Mouse (Mus musculus) hindbrain, embryonic 11.5 days (tissue): ENCODE results near the gene Hs2st1. TPM values are rescaled to one million over a fixed set of nuclear protein-coding genes. Genes with fewer than 3 reads are reported as not detected.

ENCODE experiments used
- ATAC-seq: fragments of 200-750 bp; cut with Nextera tagmentation; 2 replicates; pipeline ENCODE4 v1.8.0; 2017; ENCODE audit warnings: mild to moderate bottlenecking, moderate TSS enrichment, moderate library complexity; ENCODE audit not compliant: low FRiP score
- DNase-seq: peaks from one replicate; pipeline ENCODE4 v3.0.0-alpha.2; 2015; ENCODE audit warnings: low spot score
- H3K27ac ChIP-seq: fragments of 300-500 bp; sonication (generic); 2 replicates; pipeline ENCODE4 v1.5.1; 2014; ENCODE audit warnings: mild to moderate bottlenecking, low read depth, low read length
- H3K27me3 ChIP-seq: fragments of 300-500 bp; sonication (generic); 2 replicates; pipeline ENCODE4 v1.6.1; 2014; ENCODE audit warnings: mild to moderate bottlenecking, low read length, moderate library complexity, mixed read lengths; ENCODE audit not compliant: control insufficient read depth, insufficient read depth
- H3K36me3 ChIP-seq: fragments of 300-500 bp; sonication (generic); 2 replicates; pipeline ENCODE4 v1.6.1; 2014; ENCODE audit warnings: mild to moderate bottlenecking, low read length, moderate library complexity, mixed read lengths; ENCODE audit not compliant: control insufficient read depth, insufficient read depth
- H3K4me1 ChIP-seq: fragments of 300-500 bp; sonication (generic); replicated peaks from 2 replicates; pipeline ENCODE4 v1.6.1; 2014; ENCODE audit warnings: low read length, mixed read lengths; ENCODE audit not compliant: control insufficient read depth, insufficient read depth
- H3K4me2 ChIP-seq: fragments of 300-500 bp; sonication (generic); replicated peaks from 2 replicates; pipeline ENCODE4 v1.6.1; 2014; ENCODE audit warnings: mild to moderate bottlenecking, low read depth, low read length
- H3K4me3 ChIP-seq: fragments of 300-500 bp; sonication (generic); 2 replicates; pipeline ENCODE4 v1.5.1; 2014; ENCODE audit warnings: low read depth, low read length
- H3K9ac ChIP-seq: fragments of 300-500 bp; sonication (generic); 2 replicates; pipeline ENCODE4 v1.6.1; 2014; ENCODE audit warnings: low read depth, low read length
- H3K9me3 ChIP-seq: fragments of 300-500 bp; sonication (generic); 2 replicates; pipeline ENCODE4 v1.6.1; 2016; ENCODE audit warnings: low read length; ENCODE audit not compliant: control insufficient read depth
- WGBS: fragments of 180-500 bp; shearing (Covaris S2); extraction: QIAGEN DNeasy Blood & Tissue Kit; methylation state at CpG from one replicate; pipeline ENCODE4 v1.1.7; 2014; 5-methylcytosine and 5-hydroxymethylcytosine counted together
- polyA plus RNA-seq: library from polyadenylated mRNA; unstranded; fragments of >200 nt; fragmentation: Nextera tagmentation; extraction: Ambion mirVana; gene quantifications from 2 replicates; pipeline ENCODE4 v1.2.1, GENCODE M21; 2014

Hs2st1 gene
- polyA plus RNA-seq, 1 experiment from 2014 or later, result 16.3 TPM

GRCm38 (mm10) chr3:144436076-144436475 lies 133.9 kb downstream of the Hs2st1 start:
- no peak overlapping the region for H3K9ac ChIP-seq
- H3K36me3 ChIP-seq, result no peaks in the 10 kb centered on the region
- 91% methylated on average over 3 of the region's 3 CpGs for WGBS
- ATAC-seq, result no peak
- no peak overlapping the region for H3K4me2 ChIP-seq
- H3K9me3 ChIP-seq, result no peaks in the 10 kb centered on the region
- no peaks in the 10 kb centered on the region for H3K4me1 ChIP-seq
- H3K4me3 ChIP-seq, result no peak overlapping the region
- no peak for DNase-seq
- no peaks in the 10 kb centered on the region for H3K27me3 ChIP-seq
- no peak overlapping the region for H3K27ac ChIP-seq

- no peaks in the 10 kb centered on the region for H3K27me3 ChIP-seq
- no peaks in the 10 kb centered on the region for H3K9me3 ChIP-seq
- DNase-seq, result no peak
- no peaks in the 10 kb centered on the region for H3K4me1 ChIP-seq
- no peak for ATAC-seq
- H3K9ac ChIP-seq, result no peak overlapping the region
- no peak overlapping the region for H3K27ac ChIP-seq
- no peaks in the 10 kb centered on the region for H3K36me3 ChIP-seq
- no peak overlapping the region for H3K4me3 ChIP-seq
- no peak overlapping the region for H3K4me2 ChIP-seq
- WGBS, result 95% methylated on average over 16 of the region's 16 CpGs
These were observed 134.7 kb downstream of the Hs2st1 start for GRCm38 (mm10) chr3:144435281-144435680.

GRCm38 (mm10) chr3:144434276-144434675 lies 135.7 kb downstream of the Hs2st1 start:
- DNase-seq (no peak), ATAC-seq (no peak)
- Histone ChIP-seq H3K36me3 (no peaks in the 10 kb centered on the region), H3K4me1 (no peaks in the 10 kb centered on the region), H3K27ac (no peak overlapping the region), H3K27me3 (no peaks in the 10 kb centered on the region), H3K9me3 (no peaks in the 10 kb centered on the region), H3K9ac (no peak overlapping the region), H3K4me3 (no peak overlapping the region), H3K4me2 (no peak overlapping the region)
- WGBS, result 91% methylated on average over 17 of the region's 17 CpGs

GRCm38 (mm10) chr3:144433039-144433438 lies 136.9 kb downstream of the Hs2st1 start:
- H3K36me3 ChIP-seq, result no peaks in the 10 kb centered on the region
- no peak overlapping the region for H3K4me3 ChIP-seq
- H3K4me2 ChIP-seq, result no peak overlapping the region
- no peak for DNase-seq
- WGBS, result 87% methylated on average over 7 of the region's 7 CpGs
- ATAC-seq, result no peak
- no peak overlapping the region for H3K27ac ChIP-seq
- H3K27me3 ChIP-seq, result no peaks in the 10 kb centered on the region
- H3K9me3 ChIP-seq, result no peaks in the 10 kb centered on the region
- H3K9ac ChIP-seq, result no peak overlapping the region
- H3K4me1 ChIP-seq, result no peaks in the 10 kb centered on the region

- ATAC-seq (no peak), DNase-seq (no peak)
- H3K4me2 ChIP-seq, result no peak overlapping the region
- no peak overlapping the region for H3K27ac ChIP-seq
- WGBS, result 90% methylated on average over 10 of the region's 10 CpGs
- no peak overlapping the region for H3K9ac ChIP-seq
- H3K4me1 ChIP-seq, result no peaks in the 10 kb centered on the region
- no peaks in the 10 kb centered on the region for H3K27me3 ChIP-seq
- no peaks in the 10 kb centered on the region for H3K9me3 ChIP-seq
- no peak overlapping the region for H3K4me3 ChIP-seq
- H3K36me3 ChIP-seq, result no peaks in the 10 kb centered on the region
These were observed 137.8 kb downstream of the Hs2st1 start for GRCm38 (mm10) chr3:144432143-144432577.

- 76% methylated on average over 8 of the region's 8 CpGs for WGBS
- DNase-seq, result no peak
These were observed 141.2 kb downstream of the Hs2st1 start for GRCm38 (mm10) chr3:144428514-144429431.

GRCm38 (mm10) chr3:144425041-144425448 lies 144.9 kb downstream of the Hs2st1 start:
- Histone ChIP-seq H3K9ac (no peak overlapping the region), H3K36me3 (no peaks in the 10 kb centered on the region), H3K27ac (no peak overlapping the region), H3K4me3 (no peak overlapping the region), H3K4me1 (no peaks in the 10 kb centered on the region; the same call in 1 of the 2 replicates), H3K9me3 (no peaks in the 10 kb centered on the region), H3K4me2 (no peak overlapping the region), H3K27me3 (no peaks in the 10 kb centered on the region)
- DNase-seq (no peak), ATAC-seq (no peak)
- 90% methylated on average over 4 of the region's 4 CpGs for WGBS

More at GRCm38 (mm10) chr3:144428514-144429431, 141.2 kb downstream of the Hs2st1 start:
- ATAC-seq, result 0 out of 2 replicates have a peak, but pooled peaks have one; percentile 20
- Histone ChIP-seq H3K4me1 (no peaks in the 10 kb centered on the region), H3K27me3 (no peaks in the 10 kb centered on the region), H3K9me3 (no peaks in the 10 kb centered on the region), H3K27ac (no peak overlapping the region), H3K36me3 (no peaks in the 10 kb centered on the region), H3K4me2 (no peak overlapping the region), H3K4me3 (no peak overlapping the region), H3K9ac (no peak overlapping the region)

- Histone ChIP-seq H3K9me3 (no peaks in the 10 kb centered on the region), H3K36me3 (no peaks in the 10 kb centered on the region), H3K4me3 (no peak overlapping the region), H3K27ac (no peak overlapping the region), H3K27me3 (no peaks in the 10 kb centered on the region), H3K9ac (no peak overlapping the region), H3K4me2 (no peak overlapping the region), H3K4me1 (no peaks in the 10 kb centered on the region; the same call in 1 of the 2 replicates)
- WGBS, result 49% methylated on average over 7 of the region's 7 CpGs
- ATAC-seq (0 out of 2 replicates have a peak, but pooled peaks have one; percentile 26), DNase-seq (no peak)
These were observed 148.4 kb downstream of the Hs2st1 start for GRCm38 (mm10) chr3:144421404-144422180.
